Mouse (Mus musculus) spleen, adult 2 months (tissue): ENCODE measurements around the gene Traip. TPM values are rescaled to one million over a fixed set of nuclear protein-coding genes. Genes with fewer than 3 reads are reported as not detected.

Source experiments
- DNase-seq, 2 experiments: peaks; one replicate each; pipeline versions ENCODE4 v3.0.0 to v3.0.0-alpha.2; 2012 to 2021; ENCODE audit warnings: low spot score in 2 of 2, low read depth in 1 of 2
- H3K27ac ChIP-seq: fragments of 200-500 bp; 2 replicates; pipeline ENCODE4 v1.5.1; 2012; ENCODE audit warnings: low read length, inconsistent platforms; ENCODE audit not compliant: insufficient read depth
- H3K27me3 ChIP-seq: fragments of 200-500 bp; 2 replicates; pipeline ENCODE4 v1.6.1; 2012; ENCODE audit warnings: mild to moderate bottlenecking, moderate library complexity, low read length, inconsistent platforms; ENCODE audit not compliant: control insufficient read depth, insufficient read depth
- H3K36me3 ChIP-seq: fragments of 200-500 bp; 2 replicates; pipeline ENCODE4 v1.6.1; 2012; ENCODE audit warnings: mild to moderate bottlenecking, low read length, inconsistent platforms; ENCODE audit not compliant: control insufficient read depth, insufficient read depth
- H3K4me1 ChIP-seq: fragments of 200-500 bp; 2 replicates; pipeline ENCODE4 v1.6.1; 2011; ENCODE audit warnings: inconsistent platforms; ENCODE audit not compliant: control insufficient read depth, insufficient read depth, insufficient read length
- H3K4me3 ChIP-seq: fragments of 200-500 bp; 2 replicates; pipeline ENCODE4 v1.5.1; 2011; ENCODE audit warnings: mild to moderate bottlenecking, inconsistent platforms; ENCODE audit not compliant: insufficient read depth, insufficient read length; ENCODE audit errors: extremely low read depth
- CTCF ChIP-seq: fragments of 200-500 bp; IDR thresholded peaks from 2 replicates; pipeline ENCODE4 v1.5.1; 2011; ENCODE audit warnings: mild to moderate bottlenecking, inconsistent platforms; ENCODE audit not compliant: insufficient read depth, insufficient read length, insufficient replicate concordance; ENCODE audit errors: extremely low read depth
- POLR2A ChIP-seq: fragments of 200-500 bp; IDR thresholded peaks from 2 replicates; pipeline ENCODE4 v1.6.1; 2011; ENCODE audit warnings: low read depth, low read length, inconsistent platforms
- WGBS: fragments of 180-500 bp; shearing (Covaris S2); methylation state at CpG from one replicate; pipeline ENCODE4 v1.1.7; 2018; 5-methylcytosine and 5-hydroxymethylcytosine counted together
- polyA plus RNA-seq: library from polyadenylated mRNA; depleted of rRNA; stranded (reverse); fragments of >200 nt; gene quantifications from 2 replicates; pipeline ENCODE4 v1.2.3, GENCODE M21; 2012

Traip gene
- polyA plus RNA-seq, 1 experiment, result 3.1 TPM

- H3K4me1 ChIP-seq, result no peaks in the 10 kb centered on the region
- no peaks in the 10 kb centered on the region for H3K36me3 ChIP-seq
- no peak for TF ChIP-seq CTCF
- TF ChIP-seq POLR2A, result no peak
- H3K27me3 ChIP-seq, result no peaks in the 10 kb centered on the region
- no peak overlapping the region for H3K4me3 ChIP-seq
- no peak for DNase-seq
- H3K27ac ChIP-seq, result no peak overlapping the region
- 13% methylated on average over 6 of the region's 6 CpGs for WGBS
These were observed 26.0 kb upstream of the Traip start for GRCm38 (mm10) chr9:107923956-107924355.

- Histone ChIP-seq H3K4me3 (no peak overlapping the region), H3K27me3 (no peaks in the 10 kb centered on the region), H3K27ac (no peak overlapping the region), H3K36me3 (no peaks in the 10 kb centered on the region), H3K4me1 (no peaks in the 10 kb centered on the region)
- WGBS, result 64% methylated on average over 3 of the region's 3 CpGs
- TF ChIP-seq POLR2A, result no peak
- TF ChIP-seq CTCF, result no peak
- DNase-seq, result no peak
These were observed 24.7 kb upstream of the Traip start for GRCm38 (mm10) chr9:107925251-107925650.

- no peak for DNase-seq
- H3K4me1 ChIP-seq, result no peaks in the 10 kb centered on the region
- TF ChIP-seq CTCF, result no peak
- no peak for TF ChIP-seq POLR2A
- no peak overlapping the region for H3K4me3 ChIP-seq
- no peaks in the 10 kb centered on the region for H3K36me3 ChIP-seq
- WGBS, result 52% methylated on average over 9 of the region's 9 CpGs
- no peak overlapping the region for H3K27ac ChIP-seq
- no peaks in the 10 kb centered on the region for H3K27me3 ChIP-seq
These were observed 23.0 kb upstream of the Traip start for GRCm38 (mm10) chr9:107926920-107927420.

GRCm38 (mm10) chr9:107927749-107928148 is 22.2 kb upstream of the Traip start:
- DNase-seq, result no peak
- H3K27ac ChIP-seq, result no peak overlapping the region
- H3K4me1 ChIP-seq, result no peaks in the 10 kb centered on the region
- no peaks in the 10 kb centered on the region for H3K27me3 ChIP-seq
- no peak for TF ChIP-seq POLR2A
- no peak for TF ChIP-seq CTCF
- H3K4me3 ChIP-seq, result no peak overlapping the region
- WGBS, result 89% methylated on average over 5 of the region's 5 CpGs
- H3K36me3 ChIP-seq, result no peaks in the 10 kb centered on the region

DNA sequence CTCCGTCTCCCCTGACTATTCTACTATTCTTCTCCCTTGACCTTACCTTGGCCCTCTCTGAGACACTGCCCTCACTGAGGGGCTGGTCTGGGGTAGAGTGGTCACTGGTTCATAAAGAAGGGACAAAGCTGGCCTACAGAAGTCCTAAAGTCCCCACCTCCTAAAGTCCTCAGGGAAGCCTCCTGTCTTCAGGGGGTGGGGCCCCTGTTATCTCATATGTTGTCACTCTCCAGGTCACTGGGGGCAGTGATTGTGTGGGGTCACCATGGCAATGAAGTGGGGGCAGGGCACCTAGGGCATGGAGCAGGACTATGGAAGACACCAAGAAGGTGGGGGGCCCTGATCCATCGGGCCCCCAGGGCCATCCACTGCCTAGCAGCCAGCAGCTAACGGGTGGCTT is 21.8 kb upstream of the Traip start, which contains the start of gene Actl11:
TSS of gene Actl11 (plus strand) at position 301 of the 400 bp plus-strand sequence.
- H3K4me3 ChIP-seq, result no peak within 1 kb of the TSS
- H3K4me1 ChIP-seq, result no peaks in the 10 kb centered on the region
- no peak for DNase-seq
- 82% methylated on average over 3 of the region's 3 CpGs for WGBS
- no peaks in the 10 kb centered on the region for H3K27me3 ChIP-seq
- H3K27ac ChIP-seq, result no peak within 1 kb of the TSS
- no peak for TF ChIP-seq POLR2A
- no peak for TF ChIP-seq CTCF
- H3K36me3 ChIP-seq, result no peaks in the 10 kb centered on the region

- no peak for TF ChIP-seq CTCF
- TF ChIP-seq POLR2A, result no peak
- WGBS, result 85% methylated on average over 4 of the region's 4 CpGs
- H3K27me3 ChIP-seq, result peaks cover 11% of the 10 kb centered on the region
- peaks cover 6% of the 10 kb centered on the region; the same call in 1 of the 2 replicates for H3K4me1 ChIP-seq
- no peak for DNase-seq
- no peak overlapping the region for H3K4me3 ChIP-seq
- H3K27ac ChIP-seq, result no peak overlapping the region
- H3K36me3 ChIP-seq, result no peaks in the 10 kb centered on the region
These were observed 17.7 kb upstream of the Traip start for GRCm38 (mm10) chr9:107932221-107932620.

GRCm38 (mm10) chr9:107934146-107934545 is 15.8 kb upstream of the Traip start:
- H3K4me1 ChIP-seq, result peaks cover 6% of the 10 kb centered on the region; the same call in 1 of the 2 replicates
- no peaks in the 10 kb centered on the region for H3K36me3 ChIP-seq
- DNase-seq, result no peak
- TF ChIP-seq CTCF, result no peak
- no peak overlapping the region for H3K4me3 ChIP-seq
- H3K27me3 ChIP-seq, result peaks cover 11% of the 10 kb centered on the region
- H3K27ac ChIP-seq, result no peak overlapping the region
- 82% methylated on average over 11 of the region's 11 CpGs for WGBS
